Mouse (Mus musculus) right cerebral cortex, postnatal 36 days (tissue): ENCODE measurements at regions not wholly inside any gene's neighbourhood (a gene's known extent, or its start where the extent isn't known, plus 50 kb on each side); places are given as distances from the start of the nearest gene placed in this dataset.

Experiments used
- DNase-seq, 2 experiments: peaks; one replicate each; pipeline ENCODE4 v3.0.0; 2022; ENCODE audit warnings: low spot score in 2 of 2, mixed read lengths in 1 of 2

DNA sequence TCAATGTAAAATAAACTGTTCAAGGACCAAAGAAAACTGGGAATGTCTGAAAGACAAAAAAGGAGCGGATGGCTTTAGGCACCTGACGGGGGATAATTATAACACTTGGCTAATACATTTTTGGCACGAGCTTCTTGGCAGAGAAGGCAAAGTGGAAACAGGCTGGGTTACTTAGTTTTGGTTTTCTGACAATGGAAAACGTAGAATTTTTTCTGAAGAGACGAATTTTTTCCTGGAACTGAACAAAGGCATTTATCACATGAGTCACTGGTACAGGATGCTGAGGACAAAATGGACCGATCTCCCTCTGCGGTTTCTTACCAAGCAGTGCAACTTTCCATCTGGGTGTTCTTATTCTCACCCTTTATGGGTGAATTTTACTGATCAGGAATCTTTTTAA is 143.2 kb upstream of the Slit3 start:
- no peak for DNase-seq

DNA sequence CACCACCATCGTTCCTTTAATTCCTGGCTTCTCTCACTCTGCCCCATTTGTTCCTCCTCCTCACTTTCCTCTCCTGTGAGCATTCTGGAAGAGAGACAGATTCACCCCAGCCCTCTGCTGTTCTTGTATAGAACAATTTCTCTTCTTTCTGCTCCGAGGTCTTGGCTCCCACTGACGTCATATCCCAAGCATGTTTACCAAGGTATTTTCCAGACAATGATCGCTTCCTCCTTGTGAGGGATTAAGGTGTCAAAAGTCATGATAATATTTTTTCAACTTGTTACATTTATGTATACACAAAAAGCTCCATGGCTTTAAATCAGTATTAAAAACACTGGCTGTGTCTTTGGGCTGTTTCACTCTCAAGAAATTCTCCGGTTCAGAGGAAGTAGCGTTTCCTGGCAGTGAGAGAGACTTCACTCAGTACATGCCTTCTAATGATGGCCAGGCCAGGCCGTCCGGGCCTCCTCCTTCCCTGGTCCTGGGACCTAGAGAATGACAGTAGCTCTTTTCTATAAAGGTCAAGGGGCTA is 142.4 kb upstream of the Spdl1 start:
- DNase-seq = no peak

DNA sequence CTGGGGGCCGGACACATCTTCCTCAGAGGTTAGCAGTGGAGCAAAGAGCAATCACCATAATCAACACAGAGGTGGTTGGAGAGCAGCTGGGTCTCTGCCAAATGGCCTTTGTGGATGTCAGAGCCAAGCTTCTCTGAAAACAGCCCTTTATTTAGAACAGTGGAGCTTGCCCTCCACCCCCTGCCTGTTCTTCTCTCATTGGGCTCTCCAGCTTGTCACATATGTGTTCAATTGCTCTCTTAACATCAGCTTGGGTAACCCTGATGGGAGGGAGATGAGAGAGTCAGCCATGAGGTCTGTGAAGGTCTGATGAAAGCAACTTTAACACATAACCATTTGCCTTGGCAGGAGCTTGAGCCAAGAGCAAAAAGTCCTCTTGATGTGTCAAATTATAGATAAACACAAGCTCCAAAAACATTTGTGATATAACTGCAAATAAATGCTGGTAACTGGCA is 140.1 kb upstream of the Spdl1 start:
- DNase-seq = no peak

DNA sequence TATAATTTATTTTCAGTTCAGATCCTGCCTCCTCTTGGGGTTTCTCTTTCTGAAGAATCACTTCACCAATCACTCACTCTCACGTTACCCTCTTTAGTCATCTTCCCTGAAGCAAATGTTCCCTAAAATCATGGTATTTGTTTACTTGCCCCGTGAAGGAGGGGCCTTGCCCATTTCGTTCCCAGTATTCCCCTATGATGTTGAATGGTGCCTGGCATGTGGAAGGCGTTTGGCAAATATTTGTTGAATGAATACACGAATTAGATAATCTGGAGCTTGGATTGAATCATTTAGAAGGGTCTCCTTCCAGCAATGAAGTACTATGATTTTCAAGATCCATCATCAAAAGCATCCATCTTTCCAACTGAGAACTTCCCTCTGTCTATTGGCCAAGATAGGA is 139.6 kb upstream of the Spdl1 start:
- DNase-seq = no peak

DNA sequence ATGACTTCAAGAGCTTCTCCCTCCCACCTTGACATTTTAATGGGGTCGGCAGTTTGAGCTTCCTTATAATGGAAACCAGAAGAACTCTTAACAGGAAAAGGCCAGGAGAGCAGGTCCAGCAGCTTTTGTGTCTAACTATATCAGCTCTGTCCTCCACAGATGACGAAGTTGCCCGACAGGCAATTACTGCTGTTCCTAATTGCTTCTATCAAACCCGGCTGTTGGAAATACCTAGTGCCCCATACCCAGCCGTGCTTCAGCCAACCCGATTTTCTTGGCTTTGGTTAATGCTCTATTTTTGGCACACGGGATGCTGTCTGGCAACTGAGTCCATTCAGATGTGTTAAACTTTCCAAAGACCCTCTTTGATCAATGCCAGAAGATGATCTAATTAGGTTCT is 125.8 kb upstream of the Spdl1 start:
- no peak for DNase-seq

DNA sequence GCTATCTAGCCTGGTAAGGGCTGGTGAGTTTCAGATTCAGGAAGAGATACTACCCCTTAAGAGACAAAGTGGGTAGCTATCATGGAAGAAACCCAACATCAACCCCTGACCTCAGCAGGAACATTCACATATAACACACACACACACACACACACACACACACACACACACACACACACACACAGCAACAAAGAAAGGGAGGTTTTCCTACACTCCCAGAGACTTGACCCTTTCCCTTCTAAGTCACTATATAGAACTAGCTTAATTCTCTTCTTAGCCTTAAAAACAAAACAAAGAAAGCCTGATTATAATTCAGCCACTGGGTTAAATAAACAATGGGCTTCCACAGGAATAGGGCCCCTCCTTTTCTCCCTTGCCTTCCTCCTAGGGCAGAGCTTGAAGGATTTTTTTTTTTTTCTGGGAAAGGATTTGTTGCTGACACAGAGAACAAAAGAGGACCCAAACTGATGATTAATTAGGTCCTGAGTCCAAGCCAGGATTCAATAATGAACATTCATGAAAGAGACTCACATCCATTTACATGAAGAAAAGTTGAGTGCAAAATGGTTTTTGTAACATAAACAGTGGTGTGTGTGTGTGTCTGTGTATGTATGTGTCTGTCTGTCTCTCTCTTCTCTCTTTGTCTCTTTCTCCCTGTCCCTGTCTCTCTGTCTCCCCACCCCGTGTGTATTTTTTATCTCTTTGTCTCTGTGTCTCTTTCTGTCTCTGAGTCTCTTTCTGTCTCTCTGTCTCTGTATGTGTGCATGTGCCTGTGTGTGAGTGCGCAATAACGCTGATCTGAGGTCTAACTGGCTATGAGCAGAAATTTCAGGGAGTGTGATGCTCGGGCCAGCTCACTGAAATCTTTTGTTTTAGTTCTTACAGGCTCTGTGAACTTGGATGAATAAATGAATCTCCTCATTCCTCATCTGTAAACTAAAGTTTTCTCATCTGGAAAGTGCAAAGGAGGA is 108.3 kb upstream of the Spdl1 start:
- DNase-seq = no peak

DNA sequence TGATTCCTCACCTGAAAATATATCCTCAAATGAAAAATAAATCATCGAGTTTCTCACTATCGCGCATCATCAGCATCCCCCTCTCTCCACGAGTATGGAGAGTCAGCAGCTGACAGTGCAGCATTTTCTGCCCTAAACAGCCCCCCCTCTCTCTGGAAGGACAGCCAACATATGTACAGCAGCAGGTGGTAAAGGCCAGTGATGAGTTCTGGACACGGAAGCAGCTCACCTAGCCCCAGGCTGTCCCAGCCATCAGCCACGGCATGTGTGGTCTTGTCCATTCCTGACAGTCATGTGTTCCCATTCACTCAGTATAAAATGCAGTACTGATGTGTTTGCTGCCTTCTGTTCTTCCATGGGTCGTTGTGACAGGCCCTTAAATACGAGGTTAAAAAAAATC is 106.7 kb upstream of the Spdl1 start:
- DNase-seq = no peak

DNA sequence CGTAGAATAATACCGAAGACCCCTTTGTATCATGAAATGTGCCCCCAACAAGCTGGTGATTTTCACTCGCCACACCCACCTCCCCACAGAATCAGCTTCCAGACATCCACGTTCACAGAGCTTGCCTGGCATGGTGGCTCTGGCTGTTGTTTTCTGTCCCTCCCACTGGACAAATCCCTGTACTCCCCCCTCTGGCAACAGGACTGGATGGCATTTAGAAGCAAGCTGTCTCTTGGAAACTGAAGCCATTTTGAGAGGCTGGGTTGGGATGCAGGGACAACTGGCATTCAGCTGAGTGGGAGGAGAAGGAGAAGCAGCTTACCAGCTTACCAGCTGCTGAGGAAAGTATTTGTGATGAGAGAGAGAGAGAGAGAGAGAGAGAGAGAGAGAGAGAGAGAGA is 105.6 kb upstream of the Spdl1 start:
- DNase-seq = peak; percentile 38

DNA sequence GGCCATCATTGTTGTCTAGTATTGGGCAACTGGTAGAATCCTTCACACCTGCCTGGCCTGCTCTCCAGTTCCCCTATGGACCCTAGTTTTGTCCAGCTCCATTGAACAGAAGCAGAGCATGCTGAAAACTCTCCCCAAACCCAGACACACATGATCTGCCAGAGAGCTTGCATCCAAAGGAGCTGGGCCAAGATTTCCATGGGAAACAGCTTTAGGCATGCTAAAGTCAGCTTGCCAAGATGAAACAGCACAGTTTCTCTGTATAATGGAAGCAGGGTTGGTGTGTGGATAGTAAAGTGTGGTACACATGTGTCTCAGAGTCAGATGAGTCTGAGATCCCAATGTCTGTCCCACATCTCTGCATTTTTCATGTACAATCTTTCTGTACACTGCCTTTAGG is 98.8 kb upstream of the Spdl1 start:
- no peak for DNase-seq

DNA sequence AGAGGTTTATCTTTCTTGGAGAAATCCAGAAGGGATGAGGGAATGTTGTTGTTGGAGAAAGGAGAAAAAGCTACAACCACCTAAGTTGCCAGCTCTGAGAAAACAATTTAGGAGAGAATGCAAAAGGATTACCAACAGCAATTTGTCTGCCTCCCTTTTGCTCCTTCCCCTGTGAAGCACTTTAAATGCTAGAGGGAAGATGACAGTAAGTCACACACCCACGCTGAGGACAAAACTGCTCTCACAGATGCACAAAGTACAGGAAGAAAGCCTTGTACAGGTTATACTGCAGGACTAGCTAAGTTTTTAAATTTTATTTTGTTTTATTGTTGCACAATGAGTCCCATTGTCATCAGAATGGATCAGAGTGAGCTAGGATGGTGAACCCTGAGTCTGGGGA is 83.7 kb upstream of the Spdl1 start:
- DNase-seq = peak in 1 of 2 experiments; percentile 14

DNA sequence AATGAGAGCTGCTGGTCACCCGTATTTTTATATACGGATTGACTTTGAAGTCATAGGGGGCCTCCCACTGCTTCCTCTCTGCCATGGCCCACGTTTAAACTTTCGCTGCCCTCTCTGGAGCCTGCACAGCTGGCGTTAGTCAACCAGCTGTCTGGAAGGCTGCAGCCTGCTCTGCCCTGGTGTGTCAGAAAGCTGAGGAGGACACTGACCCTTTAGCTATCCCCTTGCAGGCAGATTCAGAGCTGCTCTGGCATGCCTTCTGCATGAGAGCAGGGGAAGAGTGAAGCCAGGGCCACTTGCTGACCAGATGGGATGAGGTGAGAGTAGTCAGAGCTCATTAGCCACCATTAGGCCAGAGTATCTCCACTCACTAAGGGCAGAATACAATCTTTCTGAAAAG is 76.4 kb upstream of the Spdl1 start:
- DNase-seq = no peak

DNA sequence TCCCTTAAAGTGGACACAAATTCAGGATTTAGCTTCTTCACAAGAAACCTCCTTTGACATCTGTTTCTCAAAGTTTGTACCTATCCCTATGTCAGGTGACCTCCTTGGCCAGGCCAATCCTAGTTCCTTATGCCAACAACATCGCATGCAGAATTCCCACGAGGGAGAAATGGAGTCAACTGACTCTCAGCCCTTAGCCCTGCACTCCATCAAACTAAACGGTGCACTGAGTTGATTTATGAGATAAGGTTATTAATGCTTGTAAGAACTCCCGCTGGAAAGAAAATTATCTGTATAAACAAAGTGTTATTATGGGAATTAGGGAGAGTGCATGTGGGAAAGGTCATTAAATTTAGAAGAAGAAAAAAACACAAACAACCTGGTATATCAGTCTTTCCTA is 70.8 kb upstream of the Spdl1 start:
- no peak for DNase-seq

DNA sequence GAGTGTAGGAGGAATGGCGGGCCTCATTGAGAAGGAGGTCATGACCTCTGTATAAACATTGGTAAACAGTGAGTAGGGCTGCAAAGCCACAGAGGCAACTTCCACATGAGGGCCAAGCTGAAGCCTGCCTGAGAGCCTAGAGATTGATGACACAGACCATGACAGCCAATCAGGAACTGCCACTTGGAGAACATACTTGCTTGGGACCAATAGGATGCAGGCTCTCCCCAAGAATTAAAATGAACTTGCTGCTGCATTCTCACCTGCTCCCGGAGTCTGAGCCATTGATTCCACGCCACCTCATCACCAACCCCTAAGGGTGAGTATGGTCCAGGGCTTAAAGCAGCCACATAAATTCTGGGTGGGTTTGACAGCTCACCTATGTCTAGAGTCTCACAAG is 66.0 kb upstream of the Spdl1 start:
- DNase-seq = no peak

DNA sequence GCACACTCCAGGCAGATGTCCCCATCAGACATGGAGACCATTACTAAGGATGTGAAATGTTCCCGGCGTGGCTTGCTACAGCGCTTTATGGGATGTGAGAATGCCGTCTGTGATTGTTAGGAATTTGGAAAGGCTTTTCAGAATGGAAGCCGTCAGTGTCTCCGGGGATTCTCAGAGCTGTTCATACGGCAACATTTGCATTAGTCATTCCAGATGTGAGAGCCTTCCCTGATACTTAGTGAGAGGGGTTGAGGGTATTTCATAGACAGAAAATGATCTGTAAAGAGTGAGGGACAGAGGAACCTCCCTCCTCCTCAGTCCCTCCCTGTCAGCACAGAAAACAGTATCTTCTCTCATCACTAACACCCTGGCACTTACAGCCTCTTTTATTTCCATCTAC is 62.2 kb upstream of the Spdl1 start:
- no peak for DNase-seq

DNA sequence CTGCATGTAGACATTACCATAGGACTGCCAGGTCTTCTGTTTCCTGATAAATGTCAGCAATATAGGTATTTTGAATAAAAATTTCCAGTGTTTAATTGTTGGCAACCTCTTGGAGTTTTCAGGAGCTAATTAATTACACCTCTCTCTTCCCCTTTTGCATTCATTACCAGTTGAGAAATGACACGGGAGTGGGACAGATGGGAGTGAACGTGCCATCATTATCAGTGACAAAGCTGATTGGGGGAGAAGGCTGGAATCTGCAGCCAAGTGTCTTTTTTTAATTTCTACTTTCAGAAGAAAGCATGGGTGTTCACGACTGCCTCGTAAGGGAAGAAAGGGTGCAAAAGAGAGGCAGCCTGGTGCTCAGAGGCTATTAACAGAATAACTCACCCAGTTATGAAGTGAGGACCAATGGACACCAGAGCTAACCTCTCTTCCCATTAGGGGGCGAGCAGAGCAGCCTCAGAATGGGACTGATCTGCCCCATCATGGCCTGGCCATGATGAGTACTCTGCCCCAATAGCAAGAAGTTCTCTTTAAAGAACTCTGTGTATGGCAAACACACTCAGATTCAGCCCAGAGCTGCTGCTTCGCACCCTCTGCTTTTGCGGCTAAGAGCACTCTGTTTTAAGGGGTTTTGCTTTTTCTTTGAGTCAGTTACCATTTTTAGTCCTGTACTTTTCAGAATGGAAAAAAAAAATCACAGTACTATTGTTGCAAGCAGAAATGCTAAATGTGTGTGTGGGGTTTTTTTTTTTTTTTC is 55.1 kb upstream of the Spdl1 start:
- peak in 1 of 2 experiments; percentile 12 for DNase-seq

DNA sequence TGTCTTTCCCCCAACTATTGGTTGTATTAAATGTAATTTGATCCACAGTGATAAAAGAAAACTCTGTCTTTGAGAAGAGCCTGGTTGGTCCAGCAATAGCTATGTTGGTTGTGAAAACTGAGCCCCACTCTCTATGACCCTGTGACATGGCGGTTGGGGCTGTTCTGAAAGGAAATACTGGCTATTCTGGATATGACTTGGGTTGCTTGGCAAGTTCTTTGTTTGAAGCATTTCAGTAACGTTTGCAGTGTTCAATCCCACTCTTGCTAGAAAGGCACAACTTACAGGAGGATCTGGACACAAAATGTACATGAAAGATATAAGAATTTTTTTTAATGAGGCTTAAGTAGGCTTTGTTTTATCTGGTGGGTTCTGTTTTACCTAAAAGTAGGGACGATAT is 54.1 kb upstream of the Spdl1 start:
- no peak for DNase-seq
